Mouse (Mus musculus) erythroblast, embryonic 14.5 days (primary cell): ENCODE data around the gene Oxgr1.

Source experiments
- GATA1 ChIP-seq: IDR thresholded peaks from 2 replicates; pipeline ENCODE4 v1.6.1; 2012; ENCODE audit warnings: low read length, inconsistent platforms, mixed read lengths
- TAL1 ChIP-seq: IDR thresholded peaks from 3 replicates; pipeline ENCODE4 v1.6.1; 2012; ENCODE audit warnings: low read length, inconsistent platforms, mixed read lengths

DNA sequence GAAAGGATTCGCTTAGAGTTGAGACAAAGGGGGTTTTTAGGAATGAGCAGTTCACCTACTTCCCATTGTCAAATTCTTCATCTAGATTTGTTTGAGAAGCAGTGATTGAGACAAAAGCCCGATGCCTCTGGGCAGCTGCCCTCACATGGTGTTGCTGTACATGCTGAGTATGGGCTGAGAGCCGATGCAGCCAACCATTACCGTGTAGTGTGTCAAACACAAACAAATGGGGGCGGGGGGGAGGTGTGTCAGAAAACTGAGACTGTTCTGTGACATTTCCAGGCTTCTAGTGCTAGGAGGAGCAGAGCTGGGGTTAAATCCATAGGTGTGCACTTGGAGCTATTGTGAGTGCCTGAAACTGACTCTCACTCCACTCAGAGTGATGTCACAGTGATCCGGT, 55.5 kb downstream of the Oxgr1 start:
- no peak for TF ChIP-seq TAL1
- no peak for TF ChIP-seq GATA1
